Mouse (Mus musculus): ENCODE data around the gene Btbd9.

- TF ChIP-seq ZNF384 (IDR thresholded peaks at IDR 0.05; ENCODE audit: low read depth, low read length) (no peak), MAFK (IDR thresholded peaks at IDR 0.05; ENCODE audit: insufficient read depth, low read depth, low read length) (no peak), HCFC1 (IDR thresholded peaks at IDR 0.05; ENCODE audit: borderline replicate concordance, insufficient read depth, low read length) (no peak)
Observed at GRCm38 (mm10) chr17:30244651-30245307, 331.5 kb downstream of the Btbd9 start.
